Mouse (Mus musculus) embryo, embryonic 10 days (tissue): Measurements from ENCODE around the gene F3.
"Not testable (repeated sequence)": the region's sequence is repeated elsewhere in the genome, so short reads cannot be mapped to it uniquely, and the experiment has no call there.

Experiments
- DNase-seq: peaks from one replicate; pipeline ENCODE4 v3.0.0-alpha.2; 2015; ENCODE audit warnings: low spot score

The F3 gene

DNA sequence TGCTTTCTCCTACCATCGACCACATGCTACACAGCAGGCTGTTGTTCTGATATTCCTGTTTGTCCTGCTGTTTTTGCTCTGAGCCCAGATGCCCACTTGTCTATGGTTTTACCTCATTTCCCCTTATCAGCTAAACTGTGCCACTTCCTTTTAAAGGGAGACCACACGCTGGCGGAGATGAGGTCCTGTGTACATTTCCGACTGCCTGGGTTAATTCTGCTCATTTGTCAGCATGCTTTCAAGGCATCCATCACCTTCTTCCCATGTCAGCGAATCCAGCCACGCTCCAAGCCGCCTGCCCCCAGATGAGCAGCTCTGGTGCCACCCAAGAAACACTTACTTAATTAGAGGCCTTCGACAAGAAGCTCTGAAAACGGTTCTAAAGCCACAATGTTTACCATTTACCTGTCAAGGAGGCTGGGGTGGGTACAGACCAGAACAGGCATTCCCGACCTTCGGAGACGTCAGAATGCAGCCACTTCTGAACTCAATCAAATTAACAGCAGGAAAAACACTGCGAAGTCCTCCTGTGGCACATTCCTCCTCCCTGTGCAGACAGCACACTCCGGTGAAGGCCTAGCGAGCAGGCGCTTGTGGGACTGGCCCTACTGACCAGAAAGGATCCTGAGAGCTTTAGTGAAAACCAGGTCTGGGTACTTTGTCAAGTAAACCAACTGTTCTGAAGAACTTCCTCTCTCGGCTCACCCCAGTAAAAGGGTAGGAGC, 16.3 kb downstream of the F3 start:
- DNase-seq = no peak

DNA sequence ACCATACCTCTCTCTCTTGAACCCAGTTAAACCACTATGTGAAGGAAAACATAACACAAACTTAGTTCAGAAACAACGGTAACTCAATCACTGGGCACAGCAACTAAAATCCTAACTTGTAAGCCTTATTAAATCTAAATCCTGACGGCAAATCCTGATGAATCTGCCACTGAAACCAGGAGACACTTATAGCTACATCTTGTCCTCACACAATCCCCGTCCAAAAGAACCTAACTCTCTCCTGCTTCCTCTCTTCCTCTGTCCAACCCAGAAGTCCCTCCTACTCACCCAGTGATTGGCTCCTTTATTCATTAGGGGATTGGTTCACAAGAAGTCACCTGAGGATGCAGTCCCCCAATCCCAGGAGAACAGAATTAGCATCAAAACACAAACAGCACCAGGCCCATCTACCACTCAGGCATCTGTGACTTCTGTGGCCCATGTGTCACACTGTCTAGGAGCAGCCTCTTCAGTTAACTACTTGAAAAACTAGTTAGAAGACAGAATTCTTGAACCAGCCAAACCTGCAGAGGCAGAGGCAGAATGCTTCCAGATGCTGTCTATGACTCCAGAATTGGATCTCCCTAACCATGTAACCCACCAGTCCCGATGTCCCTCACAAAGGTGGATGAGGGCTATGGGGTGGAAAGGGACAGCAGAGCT, 18.0 kb downstream of the F3 start:
- not testable (repeated sequence) for DNase-seq

DNA sequence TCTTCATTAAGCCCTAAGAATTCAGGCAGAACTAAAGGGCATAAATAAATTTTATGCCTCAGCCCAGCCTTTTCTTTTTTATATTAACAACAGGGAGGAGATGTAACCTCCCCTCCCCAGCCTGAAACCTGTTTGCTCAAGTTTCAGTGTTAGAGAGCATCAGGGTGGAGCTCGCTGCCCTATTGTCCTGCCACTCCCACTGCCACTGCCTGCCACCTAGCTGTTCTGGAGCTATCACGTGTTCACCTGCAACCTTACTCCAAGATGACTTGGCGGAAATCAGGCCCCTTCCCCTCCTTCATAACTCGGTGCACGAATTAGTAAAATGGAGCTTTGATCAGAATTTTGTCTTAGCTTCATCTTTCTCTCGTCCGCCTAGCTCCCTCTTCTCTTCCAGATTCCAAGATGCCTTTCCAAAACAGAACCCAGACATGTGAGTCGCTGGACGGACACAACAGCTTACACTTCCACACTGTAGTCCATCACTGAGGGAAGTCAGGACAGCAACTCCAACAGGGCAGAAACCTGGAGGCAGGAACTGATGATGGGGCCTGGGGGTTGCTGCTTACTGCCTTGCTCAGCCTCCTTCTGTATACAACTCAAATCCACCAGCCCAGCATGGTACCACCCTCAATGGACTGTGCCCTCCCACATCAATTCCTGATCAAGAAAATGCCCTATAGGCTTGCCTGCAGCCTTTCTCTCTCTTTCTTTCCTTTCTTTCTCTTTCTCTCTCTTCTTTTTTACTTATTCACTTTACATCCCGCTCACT, 31.2 kb downstream of the F3 start:
- peak; percentile 1 for DNase-seq

- peak; percentile 3 for DNase-seq
These were observed 31.8 kb downstream of the F3 start for GRCm38 (mm10) chr3:121755152-121755551.

DNA sequence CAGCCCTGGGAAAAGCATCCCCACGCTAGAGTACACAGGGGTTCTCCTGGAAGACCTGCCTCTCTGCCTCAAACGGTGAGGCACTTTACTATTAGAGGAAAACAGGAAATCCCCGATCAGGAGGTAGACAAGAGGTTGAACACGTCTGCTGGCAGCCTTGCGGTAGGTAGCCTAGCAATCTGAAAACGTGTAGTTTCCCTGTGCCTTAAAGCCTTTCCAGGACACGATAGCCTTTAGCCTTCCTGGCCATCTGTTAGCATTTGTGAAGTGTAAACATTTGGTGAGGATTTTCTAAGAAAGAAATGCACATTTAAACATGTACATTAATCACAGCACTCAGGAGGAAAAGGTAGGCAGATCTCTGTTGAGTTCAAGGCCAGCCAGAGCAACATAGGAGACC, 35.0 kb downstream of the F3 start:
- no peak for DNase-seq

DNA sequence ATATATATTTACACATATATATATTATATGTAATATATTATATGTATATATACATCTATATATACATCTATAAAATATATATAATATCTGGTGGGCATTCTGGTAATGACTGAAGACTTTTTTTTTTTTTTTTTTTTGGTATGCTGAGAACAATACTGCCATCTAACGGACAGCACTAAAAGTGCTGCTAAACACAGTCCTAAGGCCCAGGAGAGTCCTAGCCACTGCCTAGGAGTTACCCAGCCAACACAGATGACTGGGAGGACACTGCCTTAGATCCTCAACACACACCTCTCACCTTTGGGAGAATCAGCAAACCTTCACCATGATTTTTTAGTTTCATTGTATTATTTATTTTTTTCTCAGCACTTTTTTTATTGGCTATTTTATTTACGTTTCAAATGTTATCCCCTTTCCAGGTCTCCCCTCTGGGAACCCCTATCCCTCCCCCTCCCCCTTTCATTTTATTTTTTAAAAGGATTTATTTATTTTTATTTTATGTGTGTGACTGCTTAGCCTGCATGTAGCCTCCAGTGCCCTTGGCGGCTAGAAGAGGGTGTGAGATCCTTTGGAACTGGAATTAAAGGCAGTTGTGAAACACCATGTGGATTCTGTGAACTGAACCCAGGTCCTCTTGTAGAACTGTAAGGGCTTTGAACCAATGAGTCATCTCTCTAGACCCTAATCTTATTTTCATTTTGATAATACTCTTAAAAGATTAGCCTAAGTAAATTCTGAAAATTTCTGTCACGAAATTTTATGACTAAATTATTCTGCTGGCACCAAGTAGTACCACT, 38.9 kb downstream of the F3 start:
- DNase-seq = peak; percentile 60

DNA sequence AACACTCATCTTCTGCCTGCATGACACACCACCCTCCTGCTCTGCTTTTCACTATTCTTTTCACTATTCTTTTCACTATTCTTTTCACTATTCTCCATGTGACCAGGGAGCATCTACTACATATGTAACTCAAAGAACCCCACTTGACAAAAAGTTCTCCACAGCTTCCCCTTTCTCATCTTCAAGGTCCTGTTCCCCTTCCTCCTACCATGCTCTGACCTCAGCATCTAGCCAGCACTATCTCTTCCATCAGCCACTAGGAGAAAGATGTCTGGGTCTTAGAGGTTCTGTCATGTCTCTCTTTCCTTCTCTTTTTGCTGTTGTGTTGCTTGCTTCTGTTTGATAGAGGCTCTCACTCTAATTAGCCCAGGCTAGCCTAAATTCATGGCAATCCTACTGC, 42.7 kb downstream of the F3 start:
- DNase-seq = no peak

GRCm38 (mm10) chr3:121766818-121767217, 43.5 kb downstream of the F3 start:
- no peak for DNase-seq

- no peak for DNase-seq
These were observed 45.4 kb downstream of the F3 start for GRCm38 (mm10) chr3:121768770-121769169.

- not testable (repeated sequence) for DNase-seq
These were observed 50.0 kb downstream of the F3 start for GRCm38 (mm10) chr3:121773336-121773735.

- DNase-seq = peak; percentile 77
These were observed 54.6 kb downstream of the F3 start for GRCm38 (mm10) chr3:121777943-121778342.

GRCm38 (mm10) chr3:121783020-121783419, 59.7 kb downstream of the F3 start:
- no peak for DNase-seq
